9 mouse cellular contexts compared by ENCODE assay signal in the genomic region with DNA sequence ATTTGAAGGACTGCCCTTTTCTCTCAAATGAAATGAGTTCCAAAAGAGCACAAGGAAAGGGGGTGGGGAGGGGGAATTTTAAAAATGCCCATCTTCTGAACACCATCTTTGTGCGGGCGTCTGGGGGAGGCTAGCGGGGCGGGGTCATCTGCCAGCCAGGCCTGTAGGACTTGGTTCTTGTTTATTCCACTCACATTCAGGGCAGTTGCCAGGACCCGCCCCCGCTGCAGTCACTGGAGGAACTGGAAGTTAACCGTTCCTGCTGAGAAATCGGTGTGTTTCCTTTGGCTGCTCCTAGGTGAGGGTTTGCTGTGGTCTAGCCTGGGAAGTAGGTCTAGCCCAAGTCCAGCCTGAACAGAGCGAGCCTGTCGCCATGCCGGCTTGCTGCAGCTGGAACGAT. TPM values are rescaled to one million over a fixed set of nuclear protein-coding genes. Genes with fewer than 3 reads are reported as not detected.
DNase-seq lines count a peak whose midpoint lies in the region; ATAC-seq and TF ChIP-seq lines count a peak whose summit lies in the region.
"Had no signal": no experiment of that assay in that cellular context is flagged by ENCODE, and none has a peak within 500 bp of the region (broad histone marks: within the 10 kb centered on the region; RNA-seq: fewer than 3 reads in every experiment).

A gene (plus strand): TSS at position 211 of the 400 bp plus-strand sequence.

- no peaks in the 10 kb centered on the region for H3K79me2 ChIP-seq in heart, adult 2 months (replicated peaks; ENCODE audit: control insufficient read depth, insufficient read depth, low read length)

- peak within 1 kb of the TSS; percentile 58 for H3K4me2 ChIP-seq in liver, postnatal 0 days (ENCODE audit: low read depth, low read length)
- H3K4me2 ChIP-seq: limb, embryonic 12.5 days had no signal

- H3K4me1 ChIP-seq in heart, adult 2 months (ENCODE audit: control insufficient read depth, insufficient read depth, low read length): no peaks in the 10 kb centered on the region; the same call in 1 of the 2 replicates
- peaks cover 10% of the 10 kb centered on the region for H3K4me1 ChIP-seq in liver, postnatal 0 days (ENCODE audit: insufficient read depth)
- H3K4me1 ChIP-seq in olfactory bulb, adult 2 months (ENCODE audit: control insufficient read depth, insufficient read depth, low read length): peaks cover 37% of the 10 kb centered on the region

- H3K27ac ChIP-seq in heart, adult 2 months: peak within 1 kb of the TSS; percentile 60
- peak within 1 kb of the TSS; percentile 49 for H3K27ac ChIP-seq in liver, postnatal 0 days (ENCODE audit: low read depth)
- peak within 1 kb of the TSS; percentile 68 for H3K27ac ChIP-seq in olfactory bulb, adult 2 months (ENCODE audit: insufficient read depth, low read depth, low read length)
- H3K27ac ChIP-seq: limb, embryonic 12.5 days had no signal

- no peak for TF ChIP-seq CTCF in heart, adult 2 months (IDR thresholded peaks at IDR 0.05)
- no peak for TF ChIP-seq CTCF in liver, postnatal 0 days (IDR thresholded peaks at IDR 0.05; ENCODE audit: low read depth)
- TF ChIP-seq CTCF in olfactory bulb, adult 2 months (IDR thresholded peaks at IDR 0.05; ENCODE audit: insufficient read depth, low read depth, low read length): no peak

- H3K9me3 ChIP-seq in liver, postnatal 0 days (ENCODE audit: low read length): no peaks in the 10 kb centered on the region

- no peaks in the 10 kb centered on the region for H3K36me3 ChIP-seq in heart, adult 2 months (ENCODE audit: control insufficient read depth, insufficient read depth, low read length)
- H3K36me3 ChIP-seq in liver, postnatal 0 days (replicated peaks; ENCODE audit: insufficient read depth, low read length): no peaks in the 10 kb centered on the region
- H3K36me3 ChIP-seq: limb, embryonic 12.5 days had no signal

- intact Hi-C loops in heart, adult 2 months (cut with DNase I): no loop called here

- peak; percentile 29; the same call in 1 of the 2 replicates for ATAC-seq in frontal cortex, adult (ENCODE audit: low TSS enrichment)
- peak; percentile 9; the same call in 1 of the 2 replicates for ATAC-seq in liver, postnatal 0 days

- H3K9ac ChIP-seq in heart, adult 2 months (ENCODE audit: low read depth, low read length): peak within 1 kb of the TSS; percentile 42
- peak within 1 kb of the TSS; percentile 18; the same call in 1 of the 2 replicates for H3K9ac ChIP-seq in liver, postnatal 0 days (replicated peaks)
- H3K9ac ChIP-seq: limb, embryonic 12.5 days had no signal

- peak within 1 kb of the TSS; percentile 39 for H3K4me3 ChIP-seq in heart, adult 2 months
- peak within 1 kb of the TSS; percentile 29 for H3K4me3 ChIP-seq in liver, postnatal 0 days (ENCODE audit: low read depth, low read length)
- H3K4me3 ChIP-seq in olfactory bulb, adult 2 months (ENCODE audit: insufficient read depth, low read depth, low read length): peak within 1 kb of the TSS; percentile 33
- H3K4me3 ChIP-seq: limb, embryonic 12.5 days had no signal

- peak; percentile 53; the same call in 1 of the 2 replicates for TF ChIP-seq POLR2A in heart, adult 2 months (IDR thresholded peaks at IDR 0.05; ENCODE audit: insufficient read depth, low read depth, low read length)
- no peak for TF ChIP-seq POLR2A in olfactory bulb, adult 2 months (IDR thresholded peaks at IDR 0.05; ENCODE audit: insufficient read depth, low read depth, low read length)

- 44% methylated on average over 12 of the region's 12 CpGs for WGBS in heart, adult 2 months
- 40% methylated on average over 12 of the region's 12 CpGs for WGBS in liver, postnatal 0 days (ENCODE audit: insufficient replicate concordance)
- 33% methylated on average over 12 of the region's 12 CpGs for WGBS in olfactory bulb, adult 2 months

- H3K27me3 ChIP-seq in heart, adult 2 months (ENCODE audit: control insufficient read depth, insufficient read depth, low read length): no peaks in the 10 kb centered on the region
- H3K27me3 ChIP-seq in liver, postnatal 0 days (ENCODE audit: insufficient read depth, low read length): no peaks in the 10 kb centered on the region
- H3K27me3 ChIP-seq: limb, embryonic 12.5 days had no signal

- TF ChIP-seq EP300 in heart, adult 2 months (IDR thresholded peaks at IDR 0.05; ENCODE audit: insufficient read depth, low read depth, low read length): no peak
- no peak for TF ChIP-seq EP300 in liver, postnatal 0 days (IDR thresholded peaks at IDR 0.05; ENCODE audit: low read depth)

- DNase-seq in frontal cortex, postnatal 25 days (ENCODE audit: low spot score in 2 of 2): no peak
- DNase-seq in adrenal gland, postnatal 14 days: peak; percentile 60
- peak; percentile 76 to 81 for DNase-seq in heart, adult 2 months
- DNase-seq in kidney, adult 9 months: peak; percentile 53
- DNase-seq in liver, postnatal 0 days: peak; percentile 50
- DNase-seq in c-Kit-positive CD71-positive TER-119-positive erythroid progenitor cells, embryonic 14.5 days (ENCODE audit: low spot score): no peak

RNA-seq across cellular contexts. Expression of the gene that starts here (rescaled TPM):
- 3.6 and 4.1 TPM in 2 replicates for total RNA-seq in adrenal gland, postnatal 14 days (2021)
- 1 to 10 TPM; 2.8 to 3.1 TPM for total RNA-seq in heart, adult 2 months (2021)
- 7.2 and 7.4 TPM in 2 replicates for polyA plus RNA-seq in heart, adult 2 months (2012; rRNA removed)
- polyA plus RNA-seq in liver, postnatal 0 days (2015; fragmentation: Nextera tagmentation; extraction: Ambion mirVana): 1.7 and 2.1 TPM in 2 replicates
- polyA plus RNA-seq in olfactory bulb, adult 2 months (2012; ENCODE audit: insufficient read depth, insufficient read length, low replicate concordance, missing spikeins): not detected in 2 replicates

Comparison
In these comparisons a context has a peak if more than half of its experiments do, and no peak if none do; other contexts are left out.
1. DNase-seq: peak in adrenal gland, postnatal 14 days (single experiment), heart, adult 2 months (2 of 2), kidney, adult 9 months (single experiment) and liver, postnatal 0 days (single experiment); none in frontal cortex, postnatal 25 days (0 of 2) and c-Kit-positive CD71-positive TER-119-positive erythroid progenitor cells, embryonic 14.5 days (single experiment).
2. Peak in every context shown above with its lines, with median percentiles within 50 percentile points of each other: H3K27ac ChIP-seq and H3K4me3 ChIP-seq.